Mouse (Mus musculus): ENCODE measurements around the gene Wee1. TPM values are rescaled to one million over a fixed set of nuclear protein-coding genes. Genes with fewer than 3 reads are reported as not detected.

Gene Wee1
- total RNA-seq, 2 experiments from 2014 or later = 1.6 to 3.1 TPM

Other genes starting within 250 kb of the Wee1 start
- gene Dennd5a, start 161.6 kb upstream of the Wee1 start, total RNA-seq (2021) = 10 to 100 TPM; 52.1 to 53.5 TPM
- 10 to 100 TPM; 22.3 to 28.3 TPM for gene Tmem41b, start 135.1 kb upstream of the Wee1 start, total RNA-seq (2021)
- 10 to 100 TPM; 77.7 to 82.2 TPM for gene Ipo7, start 103.8 kb upstream of the Wee1 start, total RNA-seq (2021)
- 1 to 10 TPM; 7.1 to 7.7 TPM for gene Zfp143, start 60.8 kb upstream of the Wee1 start, total RNA-seq (2021)
- gene Swap70, start 99.7 kb downstream of the Wee1 start, total RNA-seq (2021) = 1 to 10 TPM; 5.7 to 6.2 TPM